Mouse (Mus musculus) ES-E14 (cell line): ENCODE results near the gene Eif4e2.

Experiments
- CHD2 ChIP-seq: IDR thresholded peaks from 2 replicates; pipeline ENCODE4 v1.6.1; 2014; ENCODE audit warnings: mild to moderate bottlenecking, low read depth, low read length, inconsistent platforms
- HCFC1 ChIP-seq: IDR thresholded peaks from 2 replicates; pipeline ENCODE4 v1.6.1; 2012; ENCODE audit warnings: low read length, inconsistent platforms, borderline replicate concordance; ENCODE audit not compliant: insufficient read depth
- MAFK ChIP-seq: IDR thresholded peaks from 2 replicates; pipeline ENCODE4 v1.6.1; 2014; ENCODE audit warnings: mild to moderate bottlenecking, low read depth, low read length, inconsistent platforms; ENCODE audit not compliant: insufficient read depth
- ZC3H11A ChIP-seq: IDR thresholded peaks from 2 replicates; pipeline ENCODE4 v1.6.1; 2012; ENCODE audit warnings: low read depth, mild to moderate bottlenecking, inconsistent platforms, low read length, borderline replicate concordance
- ZNF384 ChIP-seq: IDR thresholded peaks from 2 replicates; pipeline ENCODE4 v1.6.1; 2012; ENCODE audit warnings: low read depth, low read length, inconsistent platforms

- TF ChIP-seq ZNF384 (no peak), CHD2 (no peak), ZC3H11A (no peak), MAFK (no peak), HCFC1 (no peak)
These were observed 27.3 kb upstream of the Eif4e2 start for GRCm38 (mm10) chr1:87186261-87187036.
